Comparison of ENCODE assay signal across 25 mouse cellular contexts in genomic region chr13:24623631-24624030, GRCm38 (mm10).
"Had no signal": no experiment of that assay in that cellular context is flagged by ENCODE, and none has a peak within 500 bp of the region (broad histone marks: within the 10 kb centered on the region; RNA-seq: fewer than 3 reads in every experiment).

No protein-coding gene starts in this region.

- H3K27ac ChIP-seq: gastrocnemius, adult 2 months; heart, embryonic 10.5 days; hindbrain, embryonic 10.5 days; hindbrain, embryonic 12.5 days; hindbrain, embryonic 14.5 days; intestine, embryonic 15.5 days; layer of hippocampus, adult 2 months; left cerebral cortex, adult 2 months; limb, embryonic 13.5 days; limb, embryonic 15.5 days; liver, embryonic 14.5 days had no signal

- H3K9me3 ChIP-seq: heart, embryonic 10.5 days; heart, embryonic 12.5 days; hindbrain, embryonic 10.5 days; hindbrain, embryonic 12.5 days; intestine, embryonic 15.5 days; limb, embryonic 13.5 days; limb, embryonic 15.5 days had no signal

- H3K4me1 ChIP-seq: intestine, embryonic 15.5 days had no signal

- ATAC-seq: hindbrain, embryonic 16.5 days; inflammation-experienced regulatory T-cells, adult 6 months; intestine, embryonic 15.5 days; intestine, postnatal 0 days had no signal

- H3K4me2 ChIP-seq: heart, embryonic 12.5 days; hindbrain, embryonic 12.5 days; hindbrain, embryonic 14.5 days; intestine, embryonic 15.5 days; limb, embryonic 13.5 days; limb, embryonic 15.5 days had no signal

- DNase-seq: gastrocnemius, adult 2 months; gastrocnemius, postnatal 10 days; gastrocnemius, postnatal 25 days; heart, adult 18-20 months; heart, postnatal 10 days; heart, postnatal 4 days; kidney, adult 18-20 months; kidney, adult 8-10 months; kidney, postnatal 10 days; kidney, postnatal 25 days; left cerebral cortex, postnatal 4 days had no signal

- H3K4me3 ChIP-seq: gastrocnemius, adult 2 months; heart, embryonic 10.5 days; heart, embryonic 12.5 days; hindbrain, embryonic 10.5 days; hindbrain, embryonic 12.5 days; intestine, embryonic 15.5 days; layer of hippocampus, adult 2 months; left cerebral cortex, adult 2 months; limb, embryonic 13.5 days; limb, embryonic 15.5 days had no signal

- H3K36me3 ChIP-seq: heart, embryonic 10.5 days; heart, embryonic 12.5 days; hindbrain, embryonic 10.5 days; hindbrain, embryonic 12.5 days; intestine, embryonic 15.5 days; limb, embryonic 13.5 days; limb, embryonic 15.5 days had no signal

- H3K27me3 ChIP-seq: heart, embryonic 12.5 days; hindbrain, embryonic 12.5 days; intestine, embryonic 15.5 days; limb, embryonic 13.5 days; limb, embryonic 15.5 days had no signal

- H3K9ac ChIP-seq: heart, embryonic 12.5 days; hindbrain, embryonic 12.5 days; hindbrain, embryonic 14.5 days; intestine, embryonic 15.5 days; limb, embryonic 13.5 days; limb, embryonic 15.5 days; liver, embryonic 14.5 days had no signal
